In genomic region chr5:41871164-41871563, GRCm38 (mm10) we compare ENCODE assay signal across 14 mouse cellular contexts. TPM values are rescaled to one million over a fixed set of nuclear protein-coding genes. Genes with fewer than 3 reads are reported as not detected.
DNase-seq lines count a peak whose midpoint lies in the region; ATAC-seq and TF ChIP-seq lines count a peak whose summit lies in the region.
"Had no signal": no experiment of that assay in that cellular context is flagged by ENCODE, and none has a peak within 500 bp of the region (broad histone marks: within the 10 kb centered on the region; RNA-seq: fewer than 3 reads in every experiment).

No protein-coding gene starts in this region.

- TF ChIP-seq CTCF in lung, embryonic 14.5 days (IDR thresholded peaks at IDR 0.05; ENCODE audit: low read depth): no peak

- no peaks in the 10 kb centered on the region for H3K36me3 ChIP-seq in forebrain, embryonic 15.5 days
- H3K36me3 ChIP-seq in forebrain, embryonic 11.5 days (ENCODE audit: control insufficient read depth, insufficient read depth, low read length): no peaks in the 10 kb centered on the region
- no peaks in the 10 kb centered on the region for H3K36me3 ChIP-seq in lung, embryonic 14.5 days (ENCODE audit: insufficient read depth)
- H3K36me3 ChIP-seq: limb, embryonic 12.5 days had no signal

- H3K4me1 ChIP-seq in forebrain, embryonic 15.5 days: peaks cover 9% of the 10 kb centered on the region
- no peaks in the 10 kb centered on the region for H3K4me1 ChIP-seq in forebrain, embryonic 11.5 days (replicated peaks; ENCODE audit: control insufficient read depth, insufficient read depth, low read length)
- H3K4me1 ChIP-seq in lung, embryonic 14.5 days (ENCODE audit: insufficient read depth): no peaks in the 10 kb centered on the region
- H3K4me1 ChIP-seq: limb, embryonic 12.5 days had no signal

- H3K9ac ChIP-seq in forebrain, embryonic 15.5 days (replicated peaks): no peak overlapping the region
- H3K9ac ChIP-seq in forebrain, embryonic 11.5 days (ENCODE audit: low read length): no peak overlapping the region
- no peak overlapping the region for H3K9ac ChIP-seq in lung, embryonic 14.5 days
- H3K9ac ChIP-seq: limb, embryonic 12.5 days had no signal

- H3K27ac ChIP-seq in forebrain, embryonic 15.5 days (replicated peaks): 0 out of 2 replicates have a peak overlapping the region, but pooled peaks have one; percentile 9
- H3K27ac ChIP-seq in forebrain, embryonic 11.5 days (ENCODE audit: low read depth, low read length): no peak overlapping the region
- no peak overlapping the region for H3K27ac ChIP-seq in lung, embryonic 14.5 days (ENCODE audit: low read depth)
- H3K27ac ChIP-seq: gastrocnemius, adult 2 months; limb, embryonic 12.5 days had no signal

- peak; percentile 73 for ATAC-seq in forebrain, embryonic 15.5 days (replicated peaks)
- no peak for ATAC-seq in forebrain, embryonic 11.5 days (replicated peaks; ENCODE audit: low FRiP score)
- no peak for ATAC-seq in lung, embryonic 14.5 days (ENCODE audit: insufficient read depth)

- no peaks in the 10 kb centered on the region for H3K9me3 ChIP-seq in forebrain, embryonic 15.5 days
- no peaks in the 10 kb centered on the region; the same call in 1 of the 2 replicates for H3K9me3 ChIP-seq in forebrain, embryonic 11.5 days (ENCODE audit: control insufficient read depth, low read length)
- H3K9me3 ChIP-seq in lung, embryonic 14.5 days (ENCODE audit: low read depth, low read length): no peaks in the 10 kb centered on the region

- H3K4me3 ChIP-seq in forebrain, embryonic 15.5 days: no peak overlapping the region
- H3K4me3 ChIP-seq in forebrain, embryonic 11.5 days (ENCODE audit: low read depth, low read length): no peak overlapping the region
- no peak overlapping the region for H3K4me3 ChIP-seq in lung, embryonic 14.5 days (ENCODE audit: low read depth, low read length)
- H3K4me3 ChIP-seq: gastrocnemius, adult 2 months; limb, embryonic 12.5 days; myocyte had no signal

- WGBS in forebrain, embryonic 15.5 days: 63% methylated on average over 2 of the region's 2 CpGs
- 85% methylated on average over 2 of the region's 2 CpGs for WGBS in forebrain, embryonic 11.5 days
- WGBS in lung, embryonic 14.5 days: 56% methylated on average over 2 of the region's 2 CpGs

- no peaks in the 10 kb centered on the region for H3K27me3 ChIP-seq in forebrain, embryonic 15.5 days
- H3K27me3 ChIP-seq in forebrain, embryonic 11.5 days (ENCODE audit: control insufficient read depth, insufficient read depth, low read length): no peaks in the 10 kb centered on the region
- H3K27me3 ChIP-seq in lung, embryonic 14.5 days (ENCODE audit: insufficient read depth, low read length): no peaks in the 10 kb centered on the region
- H3K27me3 ChIP-seq: limb, embryonic 12.5 days had no signal

- DNase-seq in forebrain, embryonic 11.5 days (ENCODE audit: low spot score): no peak
- DNase-seq in lung, embryonic 14.5 days: peak; percentile 84
- DNase-seq in lung, postnatal 4 days: no peak
- peak; percentile 85 to 91 for DNase-seq in cerebellum, postnatal 10 days
- peak; percentile 2 for DNase-seq in skeletal muscle tissue, adult 2 months (ENCODE audit: low read depth, low spot score)
- DNase-seq in gastrocnemius, postnatal 4 days (ENCODE audit: low spot score in 2 of 2): no peak
- no peak for DNase-seq in adrenal gland, postnatal 36 days
- DNase-seq: gastrocnemius, adult 2 months; kidney, postnatal 10 days; lung, postnatal 10 days; thymus, postnatal 4 days had no signal

- no peak overlapping the region for H3K4me2 ChIP-seq in forebrain, embryonic 15.5 days (replicated peaks)
- H3K4me2 ChIP-seq in forebrain, embryonic 11.5 days (ENCODE audit: low read depth, low read length, severe bottlenecking): no peak overlapping the region
- no peak overlapping the region for H3K4me2 ChIP-seq in lung, embryonic 14.5 days
- H3K4me2 ChIP-seq: limb, embryonic 12.5 days had no signal

RNA-seq across cellular contexts. Expression of gene Bod1l, which starts 27.0 kb away (rescaled TPM):
- 27.6 and 31.2 TPM in 2 replicates for polyA plus RNA-seq in forebrain, embryonic 15.5 days (2015; fragmentation: Nextera tagmentation; extraction: Ambion mirVana)
- polyA plus RNA-seq in forebrain, embryonic 11.5 days (2014; fragmentation: Nextera tagmentation; extraction: Ambion mirVana): 22.8 and 24.5 TPM in 2 replicates
- 21.9 and 23.9 TPM in 2 replicates for polyA plus RNA-seq in lung, embryonic 14.5 days (2014; fragmentation: Nextera tagmentation; extraction: Ambion mirVana)
- 10 to 100 TPM; 19.4 to 21.9 TPM for total RNA-seq in gastrocnemius, postnatal 4 days (2021)
- total RNA-seq in adrenal gland, postnatal 36 days (2021): 10 to 100 TPM; 33.7 to 39.2 TPM

Comparison
In these comparisons a context has a peak if more than half of its experiments do, and no peak if none do; other contexts are left out.
1. DNase-seq: peak in lung, embryonic 14.5 days (single experiment), cerebellum, postnatal 10 days (2 of 2) and skeletal muscle tissue, adult 2 months (single experiment); none in forebrain, embryonic 11.5 days (single experiment), lung, postnatal 4 days (0 of 2), gastrocnemius, postnatal 4 days (0 of 2) and adrenal gland, postnatal 36 days (0 of 2).